Mouse (Mus musculus) ovary, postnatal 10 days (tissue): ENCODE results near the gene Slc28a1.
"Not testable (repeated sequence)": the region's sequence is repeated elsewhere in the genome, so short reads cannot be mapped to it uniquely, and the experiment has no call there.

Experiments used
- DNase-seq: peaks from one replicate; pipeline ENCODE4 v3.0.0; 2022; ENCODE audit warnings: low spot score

The Slc28a1 gene

GRCm38 (mm10) chr7:81169351-81169750 is 54.8 kb downstream of the Slc28a1 start:
- DNase-seq = no peak

- no peak for DNase-seq
These were observed 59.3 kb downstream of the Slc28a1 start for GRCm38 (mm10) chr7:81173931-81174330.

GRCm38 (mm10) chr7:81174654-81175053 is 60.1 kb downstream of the Slc28a1 start:
- no peak for DNase-seq

GRCm38 (mm10) chr7:81176187-81176769 is 61.7 kb downstream of the Slc28a1 start:
- DNase-seq = no peak

GRCm38 (mm10) chr7:81179494-81179893 is 64.9 kb downstream of the Slc28a1 start:
- no peak for DNase-seq

- DNase-seq = no peak
These were observed 68.0 kb downstream of the Slc28a1 start for GRCm38 (mm10) chr7:81182492-81183175.

GRCm38 (mm10) chr7:81183181-81183580 is 68.6 kb downstream of the Slc28a1 start:
- DNase-seq = no peak

- DNase-seq = no peak
These were observed 69.5 kb downstream of the Slc28a1 start for GRCm38 (mm10) chr7:81184136-81184535.

GRCm38 (mm10) chr7:81184651-81185050 is 70.1 kb downstream of the Slc28a1 start:
- no peak for DNase-seq

GRCm38 (mm10) chr7:81186036-81186435 is 71.4 kb downstream of the Slc28a1 start:
- DNase-seq = not testable (repeated sequence)

- no peak for DNase-seq
These were observed 74.6 kb downstream of the Slc28a1 start for GRCm38 (mm10) chr7:81189180-81189579.

- no peak for DNase-seq
These were observed 80.9 kb downstream of the Slc28a1 start for GRCm38 (mm10) chr7:81195509-81195908.

- no peak for DNase-seq
These were observed 82.2 kb downstream of the Slc28a1 start for GRCm38 (mm10) chr7:81196796-81197195.

GRCm38 (mm10) chr7:81198538-81198937 is 83.9 kb downstream of the Slc28a1 start:
- DNase-seq = no peak

GRCm38 (mm10) chr7:81199109-81199508 is 84.5 kb downstream of the Slc28a1 start:
- no peak for DNase-seq

GRCm38 (mm10) chr7:81199757-81200156 is 85.2 kb downstream of the Slc28a1 start:
- DNase-seq = no peak

- no peak for DNase-seq
These were observed 87.8 kb downstream of the Slc28a1 start for GRCm38 (mm10) chr7:81202389-81202788.

- DNase-seq = not testable (repeated sequence)
These were observed 89.0 kb downstream of the Slc28a1 start for GRCm38 (mm10) chr7:81203576-81203975.

- DNase-seq = peak; percentile 31
These were observed 94.3 kb downstream of the Slc28a1 start for GRCm38 (mm10) chr7:81208944-81209343.

GRCm38 (mm10) chr7:81209979-81210685 is 95.5 kb downstream of the Slc28a1 start:
- no peak for DNase-seq

GRCm38 (mm10) chr7:81211760-81212159 is 97.2 kb downstream of the Slc28a1 start:
- no peak for DNase-seq

GRCm38 (mm10) chr7:81212261-81212681 is 97.7 kb downstream of the Slc28a1 start:
- peak; percentile 13 for DNase-seq

- peak; percentile 96 for DNase-seq
These were observed 98.2 kb downstream of the Slc28a1 start for GRCm38 (mm10) chr7:81212697-81213346.
